Mouse (Mus musculus) MEL (cell line): Measurements from ENCODE around the gene Sntg2. TPM values are rescaled to one million over a fixed set of nuclear protein-coding genes. Genes with fewer than 3 reads are reported as not detected.

ENCODE experiments used
- DNase-seq: peaks from one replicate; pipeline ENCODE4 v3.0.0; 2011; ENCODE audit warnings: low read depth, low spot score
- H3K27ac ChIP-seq: 2 replicates; pipeline ENCODE4 v1.5.1; 2012; ENCODE audit warnings: low read depth, mild to moderate bottlenecking, control low read depth, low read length, moderate library complexity; ENCODE audit not compliant: control insufficient read depth
- H3K27me3 ChIP-seq, 2 experiments: fragments of 150-350 bp in 1 of 2; sonication (generic) in 1 of 2; 2 replicates each; pipeline ENCODE4 v1.6.1; 2012; ENCODE audit warnings: low read length in 2 of 2, mild to moderate bottlenecking in 2 of 2, improper control_type of control experiment in 1 of 2, moderate library complexity in 1 of 2; ENCODE audit not compliant: insufficient read depth in 2 of 2, control insufficient read depth in 1 of 2
- H3K36me3 ChIP-seq, 2 experiments: 2 replicates each; pipeline ENCODE4 v1.6.1; 2012 to 2014; ENCODE audit warnings: low read length in 2 of 2, improper control_type of control experiment in 1 of 2, inconsistent platforms in 1 of 2, mild to moderate bottlenecking in 1 of 2; ENCODE audit not compliant: insufficient read depth in 2 of 2, control insufficient read depth in 1 of 2
- H3K4me1 ChIP-seq, 2 experiments: fragments of 150-350 bp in 1 of 2; sonication (generic) in 1 of 2; 2 replicates each; pipeline ENCODE4 v1.6.1; 2012; ENCODE audit warnings: low read length in 2 of 2, improper control_type of control experiment in 1 of 2, mild to moderate bottlenecking in 1 of 2; ENCODE audit not compliant: insufficient read depth in 2 of 2, control insufficient read depth in 1 of 2
- H3K4me3 ChIP-seq, 2 experiments: fragments of 150-350 bp in 1 of 2; sonication (generic) in 1 of 2; 2 replicates each; pipeline ENCODE4 v1.5.1; 2012; ENCODE audit warnings: low read depth in 2 of 2, low read length in 2 of 2, mild to moderate bottlenecking in 2 of 2, moderate library complexity in 2 of 2, control low read depth in 1 of 2, improper control_type of control experiment in 1 of 2; ENCODE audit not compliant: control insufficient read depth in 1 of 2, insufficient read depth in 1 of 2
- H3K79me2 ChIP-seq: 2 replicates; pipeline ENCODE4 v1.6.1; 2012; ENCODE audit warnings: mild to moderate bottlenecking, low read length, moderate library complexity; ENCODE audit not compliant: control insufficient read depth, poor library complexity, insufficient read depth
- H3K9ac ChIP-seq: 2 replicates; pipeline ENCODE4 v1.6.1; 2012; ENCODE audit warnings: low read depth, mild to moderate bottlenecking, control low read depth, low read length, moderate library complexity; ENCODE audit not compliant: control insufficient read depth, poor library complexity, severe bottlenecking
- H3K9me3 ChIP-seq: fragments of 150-350 bp; sonication (generic); replicated peaks from 2 replicates; pipeline ENCODE4 v1.6.1; 2012; ENCODE audit warnings: mild to moderate bottlenecking, low read length, improper control_type of control experiment, moderate library complexity; ENCODE audit not compliant: insufficient read depth
- BHLHE40 ChIP-seq: IDR thresholded peaks from 2 replicates; pipeline ENCODE4 v1.6.1; 2012; ENCODE audit warnings: low read depth, mild to moderate bottlenecking, inconsistent platforms, low read length, improper control_type of control experiment, borderline replicate concordance
- E2F4 ChIP-seq: IDR thresholded peaks from 2 replicates; pipeline ENCODE4 v1.6.1; 2011; ENCODE audit warnings: low read depth, low read length, improper control_type of control experiment, borderline replicate concordance
- ETS1 ChIP-seq: IDR thresholded peaks from 2 replicates; pipeline ENCODE4 v1.6.1; 2012; ENCODE audit warnings: low read depth, mild to moderate bottlenecking, inconsistent platforms, low read length, improper control_type of control experiment, moderate library complexity
- GABPA ChIP-seq: IDR thresholded peaks from 2 replicates; pipeline ENCODE4 v1.6.1; 2012; ENCODE audit warnings: low read depth, mild to moderate bottlenecking, inconsistent platforms, low read length, improper control_type of control experiment, moderate library complexity
- GATA1 ChIP-seq: IDR thresholded peaks from 2 replicates; pipeline ENCODE4 v1.6.1; 2011; ENCODE audit warnings: low read depth, low read length, improper control_type of control experiment
- HCFC1 ChIP-seq: IDR thresholded peaks from 2 replicates; pipeline ENCODE4 v1.6.1; 2012; ENCODE audit warnings: low read depth, mild to moderate bottlenecking, inconsistent platforms, low read length, improper control_type of control experiment, moderate library complexity
- KAT2A ChIP-seq: conservative IDR thresholded peaks from 2 replicates; pipeline ENCODE4 v1.6.1; 2012; ENCODE audit warnings: low read depth, low read length, improper control_type of control experiment, inconsistent platforms
- MAZ ChIP-seq: IDR thresholded peaks from 2 replicates; pipeline ENCODE4 v1.6.1; 2012; ENCODE audit warnings: low read depth, mild to moderate bottlenecking, inconsistent platforms, low read length, improper control_type of control experiment
- NELFE ChIP-seq: IDR thresholded peaks from 2 replicates; pipeline ENCODE4 v1.6.1; 2011; ENCODE audit warnings: low read depth, low read length, improper control_type of control experiment
- POLR2A ChIP-seq, 2 experiments: IDR thresholded peaks; 2 replicates each; pipeline ENCODE4 v1.6.1; 2011 to 2012; ENCODE audit warnings: low read length in 2 of 2, mild to moderate bottlenecking in 2 of 2, control low read depth in 1 of 2, improper control_type of control experiment in 1 of 2, low read depth in 1 of 2, moderate library complexity in 1 of 2; ENCODE audit not compliant: control insufficient read depth in 1 of 2, insufficient read depth in 1 of 2, poor library complexity in 1 of 2
- POLR2AphosphoS2 ChIP-seq: IDR thresholded peaks from 2 replicates; pipeline ENCODE4 v1.6.1; 2011; ENCODE audit warnings: low read length, improper control_type of control experiment
- RCOR1 ChIP-seq: IDR thresholded peaks from 2 replicates; pipeline ENCODE4 v1.6.1; 2012; ENCODE audit warnings: low read depth, mild to moderate bottlenecking, inconsistent platforms, low read length, improper control_type of control experiment
- SIN3A ChIP-seq: IDR thresholded peaks from 2 replicates; pipeline ENCODE4 v1.6.1; 2012; ENCODE audit warnings: low read length, improper control_type of control experiment, inconsistent platforms
- SMC3 ChIP-seq: IDR thresholded peaks from 2 replicates; pipeline ENCODE4 v1.6.1; 2011; ENCODE audit warnings: low read depth, low read length, improper control_type of control experiment
- TAL1 ChIP-seq: IDR thresholded peaks from 2 replicates; pipeline ENCODE4 v1.6.1; 2012; ENCODE audit warnings: mild to moderate bottlenecking, inconsistent platforms, low read length, moderate library complexity, mixed read lengths
- TCF12 ChIP-seq: IDR thresholded peaks from 2 replicates; pipeline ENCODE4 v1.6.1; 2014; ENCODE audit warnings: low read depth, mild to moderate bottlenecking, inconsistent platforms, low read length, improper control_type of control experiment, moderate library complexity
- UBTF ChIP-seq: IDR thresholded peaks from 2 replicates; pipeline ENCODE4 v1.6.1; 2012; ENCODE audit warnings: low read depth, mild to moderate bottlenecking, inconsistent platforms, low read length, improper control_type of control experiment, moderate library complexity, borderline replicate concordance; ENCODE audit not compliant: insufficient read depth
- USF1 ChIP-seq: IDR thresholded peaks from 2 replicates; pipeline ENCODE4 v1.6.1; 2014; ENCODE audit warnings: low read depth, mild to moderate bottlenecking, inconsistent platforms, low read length, improper control_type of control experiment, moderate library complexity
- ZC3H11A ChIP-seq: IDR thresholded peaks from 2 replicates; pipeline ENCODE4 v1.6.1; 2012; ENCODE audit warnings: low read depth, mild to moderate bottlenecking, inconsistent platforms, low read length, improper control_type of control experiment
- ZMIZ1 ChIP-seq: IDR thresholded peaks from 2 replicates; pipeline ENCODE4 v1.6.1; 2012; ENCODE audit warnings: low read depth, mild to moderate bottlenecking, inconsistent platforms, low read length, improper control_type of control experiment, moderate library complexity
- polyA plus RNA-seq, 2 experiments: library from polyadenylated mRNA; stranded (reverse) in 1 of 2; unstranded in 1 of 2; fragments of >175 nt in 1 of 2; fragments of >200 nt in 1 of 2; gene quantifications; 2 replicates each; pipeline versions ENCODE4 v1.2.1 to v1.2.4; 2012; ENCODE audit warnings: low replicate concordance in 2 of 2, low read depth in 1 of 2; ENCODE audit not compliant: insufficient read length in 2 of 2, insufficient read depth in 1 of 2, missing spikeins in 1 of 2
- total RNA-seq: library from RNA; depleted of rRNA; stranded (reverse); fragments of 300-350 nt; gene quantifications from 2 replicates; pipeline ENCODE4 v1.2.3, GENCODE M21; 2012; rRNA removed

Sntg2 gene
- total RNA-seq: not detected in 2 replicates
- polyA plus RNA-seq: not detected

- Histone ChIP-seq H3K4me1 (no peaks in the 10 kb centered on the region), H3K27me3 (no peaks in the 10 kb centered on the region), H3K9me3 (no peaks in the 10 kb centered on the region), H3K4me3 (no peak within 1 kb of the TSS), H3K27ac (no peak within 1 kb of the TSS), H3K9ac (no peak within 1 kb of the TSS), H3K36me3 (no peaks in the 10 kb centered on the region), H3K79me2 (no peaks in the 10 kb centered on the region)
- no peak for TF ChIP-seq TAL1
- no peak for TF ChIP-seq HCFC1
- no peak for TF ChIP-seq TCF12
- TF ChIP-seq GATA1: no peak
- no peak for TF ChIP-seq GABPA
- TF ChIP-seq ETS1: no peak
- TF ChIP-seq KAT2A: no peak
- TF ChIP-seq E2F4: no peak
- no peak for TF ChIP-seq BHLHE40
- no peak for TF ChIP-seq MAZ
- no peak for TF ChIP-seq UBTF
- no peak for TF ChIP-seq RCOR1
- TF ChIP-seq SIN3A: no peak
- TF ChIP-seq POLR2AphosphoS2: no peak
- no peak for TF ChIP-seq USF1
- no peak for TF ChIP-seq NELFE
- no peak for TF ChIP-seq SMC3
- no peak for TF ChIP-seq POLR2A (IDR thresholded peaks at IDR 0.05; ENCODE audit: control insufficient read depth in 1 of 2, insufficient read depth in 1 of 2, low read depth in 1 of 2, low read length in 2 of 2, poor library complexity in 1 of 2)
- no peak for TF ChIP-seq ZMIZ1
- TF ChIP-seq ZC3H11A: no peak
- DNase-seq: no peak
These were observed at the start of gene Sntg2 for GRCm38 (mm10) chr12:30372933-30373501. Gene Sntg2 (minus strand): TSS chr12:30373375.

- Histone ChIP-seq H3K9me3 (no peaks in the 10 kb centered on the region), H3K27ac (no peak overlapping the region), H3K4me3 (no peak overlapping the region), H3K27me3 (no peaks in the 10 kb centered on the region), H3K79me2 (no peaks in the 10 kb centered on the region), H3K9ac (no peak overlapping the region), H3K4me1 (no peaks in the 10 kb centered on the region), H3K36me3 (no peaks in the 10 kb centered on the region)
- no peak for TF ChIP-seq ZC3H11A
- no peak for DNase-seq
These were observed 43.4 kb upstream of the Sntg2 start for GRCm38 (mm10) chr12:30416547-30416946.
